ENCODE assay signal across 19 mouse cellular contexts in genomic region chr4:11893560-11894205, GRCm38 (mm10).
DNase-seq lines count a peak whose midpoint lies in the region; ATAC-seq and TF ChIP-seq lines count a peak whose summit lies in the region.
"Had no signal": no experiment of that assay in that cellular context is flagged by ENCODE, and none has a peak within 500 bp of the region (broad histone marks: within the 10 kb centered on the region; RNA-seq: fewer than 3 reads in every experiment).

No protein-coding gene starts in this region.

- H3K27ac ChIP-seq in liver, embryonic 11.5 days (ENCODE audit: low read depth, low read length) = no peak overlapping the region
- no peak overlapping the region for H3K27ac ChIP-seq in embryonic facial prominence, embryonic 14.5 days (replicated peaks; ENCODE audit: low read depth, low read length)
- no peak overlapping the region for H3K27ac ChIP-seq in left cerebral cortex, adult 2 months
- H3K27ac ChIP-seq: forebrain, embryonic 10.5 days; intestine, embryonic 15.5 days; kidney, postnatal 0 days; midbrain, embryonic 13.5 days had no signal

- no peaks in the 10 kb centered on the region for H3K9me3 ChIP-seq in liver, embryonic 11.5 days (ENCODE audit: control insufficient read depth, low read length)
- H3K9me3 ChIP-seq in embryonic facial prominence, embryonic 14.5 days (ENCODE audit: control insufficient read depth, low read length) = no peaks in the 10 kb centered on the region
- H3K9me3 ChIP-seq: forebrain, embryonic 10.5 days; intestine, embryonic 15.5 days; midbrain, embryonic 13.5 days had no signal

- no peaks in the 10 kb centered on the region for H3K4me1 ChIP-seq in liver, embryonic 11.5 days (replicated peaks; ENCODE audit: control insufficient read depth, insufficient read depth, low read length)
- no peaks in the 10 kb centered on the region for H3K4me1 ChIP-seq in embryonic facial prominence, embryonic 14.5 days (ENCODE audit: control insufficient read depth, insufficient read depth, low read length)
- H3K4me1 ChIP-seq: forebrain, embryonic 10.5 days; intestine, embryonic 15.5 days; midbrain, embryonic 13.5 days had no signal

- no peak overlapping the region for H3K9ac ChIP-seq in liver, embryonic 11.5 days (ENCODE audit: low read depth, low read length)
- no peak overlapping the region for H3K9ac ChIP-seq in embryonic facial prominence, embryonic 14.5 days (ENCODE audit: low read depth, low read length)
- H3K9ac ChIP-seq: intestine, embryonic 15.5 days; midbrain, embryonic 13.5 days had no signal

- intact Hi-C loops in left cerebral cortex, adult 2 months (cut with DNase I) = no loop called here

- no peak for DNase-seq in liver, embryonic 11.5 days (ENCODE audit: low spot score)
- DNase-seq in liver = no peak
- peak; percentile 27 for DNase-seq in embryo, embryonic 10.5 days (ENCODE audit: low spot score)
- no peak for DNase-seq in embryonic facial prominence, embryonic 14.5 days (ENCODE audit: low spot score)
- no peak for DNase-seq in spleen, adult 12 weeks (ENCODE audit: low spot score)
- DNase-seq in left cerebral cortex, adult 2 months (ENCODE audit: extremely low spot score in 1 of 2, low spot score in 2 of 2) = no peak
- DNase-seq: adrenal gland, adult 8-10 months; cerebellum, adult 2 months; heart, adult 18-20 months; heart, postnatal 10 days; lung, postnatal 36 days; right cerebral cortex, postnatal 25 days; thymus, adult 18-20 months had no signal

- H3K4me2 ChIP-seq in liver, embryonic 11.5 days = no peak overlapping the region
- no peak overlapping the region for H3K4me2 ChIP-seq in embryonic facial prominence, embryonic 14.5 days (ENCODE audit: low read depth, low read length)
- H3K4me2 ChIP-seq: intestine, embryonic 15.5 days; midbrain, embryonic 13.5 days had no signal

- no peak for TF ChIP-seq CTCF in left cerebral cortex, adult 2 months (IDR thresholded peaks at IDR 0.05)

- no peak overlapping the region for H3K4me3 ChIP-seq in liver, embryonic 11.5 days (ENCODE audit: low read depth, low read length)
- no peak overlapping the region for H3K4me3 ChIP-seq in embryonic facial prominence, embryonic 14.5 days (ENCODE audit: low read depth, low read length)
- H3K4me3 ChIP-seq in left cerebral cortex, adult 2 months = no peak overlapping the region
- H3K4me3 ChIP-seq: forebrain, embryonic 10.5 days; intestine, embryonic 15.5 days; midbrain, embryonic 13.5 days had no signal

- H3K27me3 ChIP-seq in liver, embryonic 11.5 days (replicated peaks; ENCODE audit: control insufficient read depth, insufficient read depth, low read length) = no peaks in the 10 kb centered on the region
- H3K27me3 ChIP-seq in embryonic facial prominence, embryonic 14.5 days (replicated peaks; ENCODE audit: control insufficient read depth, insufficient read depth, low read length) = no peaks in the 10 kb centered on the region
- H3K27me3 ChIP-seq: intestine, embryonic 15.5 days; midbrain, embryonic 13.5 days had no signal

- WGBS in liver, embryonic 11.5 days = 73% methylated on average over 9 of the region's 9 CpGs
- WGBS in embryonic facial prominence, embryonic 14.5 days = 33% methylated on average over 9 of the region's 9 CpGs

- H3K36me3 ChIP-seq in liver, embryonic 11.5 days (ENCODE audit: control insufficient read depth, insufficient read depth, low read length) = no peaks in the 10 kb centered on the region
- no peaks in the 10 kb centered on the region for H3K36me3 ChIP-seq in embryonic facial prominence, embryonic 14.5 days (ENCODE audit: control insufficient read depth, insufficient read depth, low read length)
- H3K36me3 ChIP-seq: forebrain, embryonic 10.5 days; intestine, embryonic 15.5 days; midbrain, embryonic 13.5 days had no signal

- peak; percentile 57; the same call in 1 of the 2 replicates for ATAC-seq in liver, embryonic 11.5 days (replicated peaks; ENCODE audit: low FRiP score)
- peak; percentile 51 for ATAC-seq in embryonic facial prominence, embryonic 14.5 days (ENCODE audit: low read depth)
- ATAC-seq in megakaryocyte-erythroid progenitor cell, adult 5-6 weeks (replicated peaks; ENCODE audit: low FRiP score, low TSS enrichment, poor library complexity, severe bottlenecking) = peak; percentile 78
- ATAC-seq: CD4-positive, CD25-positive, alpha-beta regulatory T cell, adult 4 months; intestine, embryonic 15.5 days; midbrain, embryonic 13.5 days had no signal
